Mouse (Mus musculus) right cerebral cortex, adult 18-20 months (tissue): ENCODE data around the gene Tmem102.

ENCODE experiments used
- DNase-seq: peaks from one replicate; pipeline ENCODE4 v3.0.0; 2022; ENCODE audit warnings: mixed read lengths

Gene Tmem102

DNA sequence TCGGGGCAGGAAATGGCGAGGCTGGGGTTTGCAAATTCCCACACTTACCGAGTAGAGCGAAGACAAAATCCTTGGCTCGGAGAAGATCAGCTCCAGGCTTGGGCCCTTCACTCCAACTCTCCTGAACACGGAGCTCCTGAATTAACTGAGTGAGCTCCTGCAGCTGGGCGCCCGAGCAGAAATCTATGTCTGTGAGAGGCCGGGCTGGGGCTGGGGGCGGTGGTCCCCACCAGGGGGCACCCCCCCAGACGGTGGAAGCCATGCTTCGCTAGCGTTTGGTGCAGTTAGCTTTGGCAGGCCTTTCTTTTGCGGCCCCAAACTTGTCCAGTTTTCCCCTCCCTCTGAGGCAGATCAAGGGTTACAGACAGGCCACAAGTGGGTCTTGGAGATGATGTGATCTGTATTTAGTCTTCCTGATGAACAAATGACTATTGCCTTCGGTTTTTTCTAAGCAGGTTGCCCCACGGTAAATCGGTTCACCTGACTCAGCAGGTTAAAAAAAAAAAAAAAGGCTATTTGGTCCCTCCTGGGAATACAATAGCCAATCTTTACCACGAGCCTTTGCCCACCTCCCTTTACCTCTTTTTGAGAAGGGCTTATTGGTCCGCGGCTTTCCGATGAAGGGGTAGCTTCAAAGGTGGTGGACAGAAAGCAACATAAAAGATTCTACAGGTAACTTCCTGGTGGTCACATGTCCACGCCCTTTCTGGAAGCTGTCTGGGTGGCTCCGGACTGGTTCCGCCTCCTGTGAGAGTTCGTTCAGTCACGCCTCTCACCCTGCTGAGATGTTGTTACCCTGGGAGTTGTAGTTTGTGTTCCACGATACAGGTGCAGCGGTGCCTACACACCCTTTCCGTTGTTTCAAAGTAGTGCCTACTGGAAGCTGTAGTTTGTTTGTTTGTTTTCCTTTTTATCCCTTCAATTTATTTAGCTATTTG, at the start of gene Tmem102:
TSS of gene Tmem102 (minus strand) at position 653 of the 938 bp plus-strand sequence.
- no peak for DNase-seq

DNA sequence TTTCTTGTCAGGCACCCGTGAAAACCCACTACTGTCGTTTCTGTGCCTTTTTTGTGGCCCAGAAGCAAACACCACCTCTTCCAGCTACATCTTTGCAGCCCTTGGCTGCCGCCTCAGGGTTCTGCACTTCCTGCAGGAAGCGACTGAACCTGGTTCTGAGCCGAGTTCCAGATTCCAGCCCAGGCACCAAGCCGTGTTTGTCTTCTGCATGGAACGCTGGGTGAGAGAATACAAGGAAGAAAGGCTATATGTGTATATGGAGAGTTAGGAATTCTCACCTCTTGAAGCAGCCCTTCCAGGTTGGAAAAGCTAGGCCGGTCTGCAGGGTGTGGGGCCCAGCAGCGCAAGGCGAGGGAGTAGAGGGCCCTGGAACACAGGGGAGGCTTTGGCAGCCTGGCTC, 49.3 kb upstream of the Tmem102 start:
- DNase-seq, result no peak

DNA sequence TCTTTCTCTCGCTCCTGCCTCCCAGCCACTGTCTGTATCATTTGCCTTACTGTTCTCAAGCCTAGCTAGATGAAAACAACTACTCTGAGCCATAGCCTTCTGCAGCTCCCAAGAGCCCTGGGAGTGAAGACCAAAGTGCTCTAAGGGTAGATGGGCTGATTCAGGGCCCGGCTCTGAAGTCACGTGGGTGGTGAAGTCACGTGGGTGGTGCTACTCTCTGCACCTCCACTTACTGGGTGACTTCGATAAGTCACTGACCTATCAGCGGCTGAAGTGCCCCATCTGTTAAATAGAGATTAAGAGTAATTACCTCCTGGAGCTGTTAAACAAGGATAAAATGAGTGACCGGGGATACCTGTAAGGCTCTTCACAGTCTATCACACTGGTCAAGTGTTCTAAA, 48.6 kb upstream of the Tmem102 start:
- no peak for DNase-seq

DNA sequence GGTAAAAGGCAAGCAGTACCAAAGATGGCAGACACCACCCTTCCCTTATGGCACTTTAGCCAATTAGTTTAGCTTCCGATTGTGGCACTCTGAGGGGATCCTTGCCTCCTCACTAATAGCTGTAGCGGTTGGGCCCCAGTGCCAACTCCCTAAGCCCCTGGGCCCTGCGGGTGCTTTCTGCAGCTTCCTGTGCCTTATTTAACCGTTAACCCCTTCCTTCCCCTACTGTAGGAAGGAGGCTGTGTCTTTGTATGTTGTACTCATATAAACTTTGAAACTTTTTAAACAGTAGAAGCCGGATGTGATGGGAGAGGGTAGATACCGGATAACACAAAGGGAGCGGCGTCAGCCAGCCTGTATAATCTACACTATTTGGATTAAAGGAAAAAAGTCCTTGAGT, 45.3 kb upstream of the Tmem102 start:
- no peak for DNase-seq

DNA sequence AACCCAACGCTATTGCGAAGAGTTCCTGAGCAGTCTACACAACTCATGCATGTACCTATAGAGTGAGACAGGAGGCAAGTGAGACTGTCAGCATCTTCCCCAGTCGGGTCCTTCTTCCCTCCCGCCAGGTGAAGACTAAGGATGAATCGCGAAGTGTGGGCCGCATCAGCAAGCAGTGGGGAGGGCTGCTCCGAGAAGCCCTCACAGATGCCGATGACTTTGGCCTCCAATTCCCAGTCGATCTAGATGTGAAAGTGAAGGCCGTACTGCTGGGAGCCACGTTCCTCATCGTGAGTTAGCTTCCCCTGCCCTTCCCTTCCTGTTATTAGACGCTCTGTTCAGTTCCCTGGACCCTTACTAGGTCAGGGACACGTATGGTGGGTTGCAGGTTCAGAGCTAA, 44.5 kb upstream of the Tmem102 start:
- DNase-seq, result no peak

DNA sequence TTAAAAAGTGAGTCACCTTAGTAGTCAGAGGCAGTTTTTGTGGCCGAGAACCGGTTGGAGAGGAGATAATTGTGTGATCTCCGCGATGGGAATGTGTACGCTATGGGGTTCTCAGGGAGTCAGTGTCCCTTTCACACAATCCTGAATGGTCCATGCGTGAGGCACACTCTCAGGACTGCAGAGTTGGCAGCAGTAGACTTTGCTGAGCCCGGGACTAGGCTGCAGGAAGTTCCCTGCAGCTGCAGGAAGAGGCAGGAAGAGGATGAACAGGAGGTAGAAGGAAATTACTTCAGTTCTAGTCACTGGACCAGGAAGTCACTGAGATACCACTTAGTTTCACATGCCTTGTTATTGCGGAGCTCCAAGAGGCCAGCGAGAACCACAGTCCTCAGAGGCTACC, 43.7 kb upstream of the Tmem102 start:
- DNase-seq, result no peak

DNA sequence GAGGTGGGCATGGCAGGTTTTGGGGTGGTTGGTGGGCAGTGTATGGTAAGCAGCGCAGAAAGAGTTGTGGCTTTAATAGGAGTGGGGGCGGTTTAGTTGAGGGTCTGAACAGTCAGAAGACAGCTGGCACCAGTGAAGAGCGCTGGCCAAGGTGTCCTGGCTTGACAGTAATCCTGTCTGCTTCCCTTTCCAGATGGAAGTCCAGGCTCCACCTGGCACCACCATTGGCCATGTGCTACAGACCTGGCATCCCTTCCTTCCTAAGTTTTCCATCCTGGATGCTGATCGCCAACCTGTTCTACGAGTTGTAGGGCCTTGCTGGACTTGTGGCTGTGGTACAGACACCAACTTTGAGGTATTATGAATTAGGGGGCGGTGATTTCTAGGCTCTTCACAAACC, 42.6 kb upstream of the Tmem102 start:
- DNase-seq, result no peak

DNA sequence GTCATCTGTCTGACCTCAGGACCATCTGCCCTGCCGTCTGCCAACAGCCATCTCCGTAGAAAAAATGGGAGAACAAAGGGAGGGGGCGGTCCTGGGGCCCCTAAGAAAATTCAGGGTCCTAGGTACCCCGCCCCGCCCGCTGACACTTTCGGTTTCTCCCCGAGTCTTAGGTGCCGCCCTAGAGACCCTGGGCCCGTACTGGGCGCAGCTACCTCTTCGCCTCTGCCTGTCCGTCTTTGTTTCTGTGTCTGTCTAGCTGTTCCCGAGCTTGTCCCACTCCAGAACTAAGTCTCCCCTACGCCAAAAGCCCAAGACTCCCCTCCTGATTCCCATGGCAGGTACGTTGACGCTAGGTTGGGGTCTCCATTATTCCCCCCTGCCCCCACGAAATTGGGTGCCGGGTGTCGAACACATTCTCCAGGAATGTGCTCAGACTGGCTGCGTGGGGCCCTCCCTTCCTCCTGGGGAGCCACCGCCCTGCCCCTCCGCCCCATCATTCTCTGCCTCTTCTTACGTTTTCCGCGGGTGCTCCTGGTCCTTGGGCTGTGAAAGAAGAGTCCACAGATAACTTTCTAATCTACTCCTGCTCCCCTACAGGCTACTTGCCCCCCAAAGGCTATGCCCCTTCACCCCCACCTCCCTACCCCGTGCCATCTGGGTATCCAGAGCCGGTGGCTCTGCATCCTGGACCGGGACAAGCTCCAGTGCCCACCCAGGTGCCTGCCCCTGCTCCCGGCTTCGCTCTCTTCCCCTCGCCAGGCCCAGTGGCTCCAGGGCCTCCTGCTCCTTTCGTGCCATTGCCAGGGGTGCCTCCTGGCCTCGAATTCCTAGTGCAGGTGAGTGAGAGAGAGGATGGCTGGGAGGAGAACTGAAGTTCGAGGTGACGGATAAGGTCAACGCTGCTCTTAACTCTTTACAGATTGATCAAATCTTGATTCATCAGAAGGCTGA, 41.6 kb upstream of the Tmem102 start:
- no peak for DNase-seq

DNA sequence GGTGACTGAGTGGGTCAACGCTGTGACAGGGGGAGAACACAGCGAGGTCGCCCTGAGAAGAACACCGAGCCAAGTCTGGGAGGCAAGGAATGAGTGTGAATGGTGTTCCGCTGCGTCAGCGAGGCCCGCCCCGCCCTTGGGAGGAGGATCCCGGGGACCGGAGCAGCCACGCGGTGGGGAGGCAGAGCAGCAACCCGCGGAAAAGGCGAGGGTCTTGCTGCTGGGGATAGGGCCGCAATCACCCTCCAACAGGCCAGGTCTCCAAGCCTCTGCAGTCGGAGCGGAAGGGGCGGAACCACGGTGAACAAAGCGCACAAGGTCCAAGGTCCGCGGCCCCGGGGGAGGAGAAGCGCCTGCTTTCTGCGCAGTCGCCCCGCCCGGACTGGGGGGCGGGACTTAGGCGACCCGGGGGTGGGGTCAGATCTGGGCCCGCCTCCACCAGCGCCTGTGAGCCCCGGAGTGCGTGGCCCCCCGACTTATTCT, 40.8 kb upstream of the Tmem102 start, which contains the start of gene Plscr3:
TSS of gene Plscr3 (plus strand) at position 179 of the 483 bp plus-strand sequence.
- peak; percentile 89 for DNase-seq

DNA sequence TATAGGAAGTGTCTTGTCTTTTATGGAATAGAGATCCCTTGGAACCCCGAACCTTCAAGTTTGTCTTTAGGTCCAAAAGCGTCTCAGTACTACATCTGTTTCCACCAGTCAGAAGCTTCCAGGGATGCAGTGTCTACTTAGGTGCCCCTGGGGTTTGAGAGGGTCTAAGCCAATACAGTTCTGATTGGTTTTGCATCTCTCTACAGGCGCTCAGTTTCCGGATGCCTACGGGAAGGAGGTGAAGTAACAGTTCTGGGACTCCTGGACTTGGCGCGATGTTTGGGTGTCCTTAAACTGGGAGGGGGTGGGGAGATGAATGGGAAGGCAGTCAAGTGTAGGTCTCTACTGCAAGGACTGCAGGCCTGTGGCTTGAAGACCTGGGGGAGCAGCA, 33.3 kb upstream of the Tmem102 start:
- DNase-seq, result no peak

DNA sequence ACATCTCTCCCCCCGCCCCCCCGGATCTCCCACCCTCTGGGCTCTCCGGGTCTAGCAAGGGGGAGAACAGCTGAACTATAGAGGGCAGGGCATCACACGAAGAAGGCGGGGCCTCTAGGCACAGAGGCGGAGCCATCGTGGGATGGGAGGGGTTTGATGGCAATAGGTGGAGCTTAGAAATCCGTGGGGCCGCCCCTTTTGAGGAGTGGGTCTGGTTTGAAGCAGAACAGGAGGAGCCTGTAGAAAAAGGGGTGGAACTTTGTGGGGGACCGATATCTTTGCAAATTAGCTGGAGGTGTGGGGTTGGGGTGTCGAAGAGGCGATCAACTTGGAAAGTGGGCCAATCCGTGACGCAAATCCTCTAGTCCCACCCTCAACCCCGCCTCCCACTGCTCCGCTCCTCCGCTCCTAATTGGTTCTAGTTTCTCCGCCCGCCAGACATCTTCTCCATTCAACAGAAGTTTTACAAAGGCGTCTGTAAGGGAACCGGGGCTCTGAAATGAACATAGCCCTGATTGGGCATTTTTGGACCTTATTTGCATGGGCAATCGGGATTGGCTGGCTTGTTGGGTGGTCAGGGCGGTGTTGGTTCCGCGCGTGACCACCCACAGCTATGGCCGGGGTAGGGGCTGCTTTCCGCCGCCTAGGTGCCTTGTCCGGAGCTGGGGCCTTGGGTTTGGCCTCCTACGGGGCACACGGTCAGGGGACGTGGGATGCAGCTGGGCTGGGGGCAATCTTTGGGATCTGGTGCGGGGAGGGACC, 32.7 kb upstream of the Tmem102 start, which contains the start of gene Tmem256:
TSS of gene Tmem256 (plus strand) at position 563 of the 762 bp plus-strand sequence.
- peak; percentile 98 for DNase-seq

DNA sequence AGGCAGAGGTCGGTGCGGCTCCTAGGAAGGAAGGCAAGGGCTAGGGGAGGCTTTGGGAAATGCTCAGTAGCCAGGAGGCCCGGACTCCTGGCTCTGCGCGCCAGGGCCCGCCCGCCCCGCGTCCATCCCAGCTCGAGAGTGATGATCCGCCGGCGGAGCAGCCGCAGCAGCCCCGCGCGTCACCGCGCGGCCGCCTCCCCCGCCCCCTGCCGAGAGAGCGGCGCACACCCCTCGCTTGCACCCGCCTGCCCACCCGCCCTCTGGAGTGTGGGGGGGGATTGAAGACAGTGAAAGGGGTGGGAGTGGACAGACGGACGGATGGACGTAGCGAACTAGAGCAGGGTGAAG, 32.2 kb upstream of the Tmem102 start, which contains the start of gene Nlgn2:
TSS of gene Nlgn2 (minus strand) at position 181 of the 348 bp plus-strand sequence.
- no peak for DNase-seq

DNA sequence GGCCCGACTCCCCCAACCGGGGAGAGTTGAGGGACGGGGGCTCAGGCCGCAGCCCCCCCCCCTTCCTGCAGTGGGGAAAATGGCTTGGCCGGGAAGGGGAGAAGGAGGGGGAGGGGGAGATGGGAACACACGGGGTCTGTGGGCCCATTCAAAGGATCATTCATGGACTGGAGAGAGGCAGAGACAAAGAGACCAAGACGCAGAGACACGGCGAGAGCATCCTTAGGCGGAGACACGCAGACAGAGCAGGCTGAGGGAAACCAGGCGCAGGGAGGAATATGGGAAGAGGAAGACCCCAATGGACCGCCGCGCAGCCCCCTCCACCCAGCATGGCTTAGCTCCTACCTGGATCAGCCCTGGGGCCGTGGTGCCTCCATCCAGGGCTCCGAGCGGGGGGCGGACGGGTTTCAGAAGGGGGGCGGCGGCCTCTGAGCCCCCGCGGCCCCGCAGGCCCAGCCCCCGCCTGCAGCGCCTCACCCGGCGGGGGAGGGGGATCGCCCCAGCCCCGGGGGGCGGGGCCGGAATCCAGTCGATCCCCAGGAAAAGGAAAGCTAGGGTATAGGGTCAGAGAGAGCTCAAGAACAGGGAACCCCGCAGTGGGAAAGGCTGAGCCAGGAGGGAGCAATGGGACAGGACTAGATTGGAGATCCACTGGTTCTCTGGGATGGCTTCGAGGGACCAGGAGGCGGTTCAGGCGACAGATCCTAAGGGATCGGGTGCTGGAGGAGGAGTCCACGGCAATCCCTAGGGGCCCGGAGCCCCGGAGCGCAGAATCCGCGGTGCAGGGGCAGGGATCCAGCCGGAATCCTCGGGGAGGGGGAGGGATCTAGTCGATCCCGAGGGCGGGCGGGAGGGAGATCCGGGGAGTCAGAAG, 31.5 kb upstream of the Tmem102 start:
- DNase-seq, result peak; percentile 47

DNA sequence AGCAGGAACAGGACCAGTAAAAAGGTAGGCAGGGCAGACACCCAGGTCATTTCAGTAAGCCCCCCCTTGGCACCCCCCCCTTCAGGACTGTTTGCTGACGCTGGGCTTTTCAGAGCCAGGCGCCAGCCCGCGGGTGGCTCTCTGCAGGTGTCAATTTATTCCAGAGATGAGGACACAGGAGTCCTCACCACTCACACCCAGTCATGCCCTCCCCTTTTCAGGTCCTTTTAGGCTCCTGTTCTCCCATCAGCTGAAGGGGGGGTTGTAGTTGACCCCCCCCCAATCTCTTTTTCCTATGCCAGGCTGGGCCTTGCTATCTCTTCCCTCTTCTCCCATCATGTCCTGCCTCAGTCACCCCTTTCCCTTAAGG, 30.5 kb upstream of the Tmem102 start:
- no peak for DNase-seq

DNA sequence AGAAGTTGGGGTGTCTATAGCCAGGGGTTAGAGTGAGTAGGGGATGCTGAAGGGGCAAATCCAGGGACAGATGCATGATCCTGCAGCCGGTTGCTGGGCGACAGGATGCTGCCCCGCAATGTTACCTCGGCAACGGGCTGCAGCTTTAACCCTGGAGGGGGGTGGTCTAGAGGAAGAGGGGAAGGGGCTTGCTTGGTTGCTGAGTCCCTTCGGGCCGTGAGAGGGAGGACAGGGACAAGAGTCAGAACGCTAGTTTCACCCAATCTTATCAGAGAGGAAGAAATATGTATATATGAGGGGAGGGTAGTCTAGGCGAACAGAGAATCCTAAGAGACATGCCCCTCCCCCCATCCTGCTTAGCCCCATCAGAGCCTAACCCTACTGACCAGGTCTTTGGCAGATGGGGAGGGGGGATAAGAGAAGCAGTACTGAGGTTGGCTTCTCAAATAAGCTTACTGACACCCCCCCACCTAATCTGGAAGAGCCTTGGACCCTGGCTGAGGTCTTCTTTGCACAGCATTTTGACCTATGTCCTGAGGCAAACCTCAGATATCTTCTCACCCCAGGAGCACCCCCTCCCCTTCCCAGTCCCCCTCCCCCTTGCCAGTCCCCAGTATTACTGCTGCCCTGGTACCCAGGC, 30.0 kb upstream of the Tmem102 start:
- DNase-seq, result no peak

DNA sequence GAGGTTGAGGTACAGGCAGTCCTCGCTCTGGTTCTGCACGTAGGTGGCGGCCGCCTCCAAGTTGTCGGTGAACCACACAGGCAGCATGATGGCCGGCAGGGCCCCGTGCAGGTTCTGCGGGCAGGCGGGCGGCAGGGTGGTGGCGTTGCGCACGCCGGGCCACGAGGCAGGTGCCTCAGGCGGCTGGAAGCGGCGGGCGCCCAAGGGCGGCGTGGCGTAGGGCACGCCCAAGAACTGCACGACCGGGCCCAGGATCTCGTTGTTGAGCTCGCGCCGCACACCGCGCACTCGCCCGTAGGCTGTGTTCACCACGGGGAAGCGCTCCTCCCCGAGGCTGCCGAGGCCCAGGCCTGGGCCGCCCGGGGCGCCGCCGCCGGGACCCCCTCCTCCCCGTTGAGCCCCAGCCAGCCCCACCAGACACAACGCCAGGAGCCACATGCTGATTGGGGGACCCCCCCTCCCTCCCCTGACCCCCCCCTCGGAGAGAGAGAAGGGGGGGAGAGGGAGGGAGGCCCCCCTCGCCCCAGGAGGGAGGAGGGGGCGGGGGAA, 28.7 kb upstream of the Tmem102 start:
- DNase-seq, result peak; percentile 23

DNA sequence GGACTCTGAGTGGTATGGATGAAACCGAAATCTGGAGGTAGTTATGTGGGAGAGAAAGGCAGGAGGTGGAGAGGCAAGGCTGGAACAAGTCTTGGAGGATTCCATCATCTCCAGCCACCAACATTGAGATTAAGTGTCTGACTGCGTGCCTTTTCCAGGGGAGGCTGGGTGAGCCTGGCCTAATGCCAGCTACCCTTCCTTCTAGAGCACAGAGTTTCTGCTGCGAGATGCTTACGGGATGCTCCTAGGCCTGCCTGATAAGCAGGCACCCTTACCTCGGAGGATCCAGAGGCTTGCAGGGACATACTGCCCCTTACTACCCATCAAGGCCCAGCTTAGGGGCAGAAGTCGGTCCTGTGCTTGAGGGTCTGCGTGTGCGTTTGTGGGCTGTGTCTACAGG, 28.1 kb upstream of the Tmem102 start:
- no peak for DNase-seq

DNA sequence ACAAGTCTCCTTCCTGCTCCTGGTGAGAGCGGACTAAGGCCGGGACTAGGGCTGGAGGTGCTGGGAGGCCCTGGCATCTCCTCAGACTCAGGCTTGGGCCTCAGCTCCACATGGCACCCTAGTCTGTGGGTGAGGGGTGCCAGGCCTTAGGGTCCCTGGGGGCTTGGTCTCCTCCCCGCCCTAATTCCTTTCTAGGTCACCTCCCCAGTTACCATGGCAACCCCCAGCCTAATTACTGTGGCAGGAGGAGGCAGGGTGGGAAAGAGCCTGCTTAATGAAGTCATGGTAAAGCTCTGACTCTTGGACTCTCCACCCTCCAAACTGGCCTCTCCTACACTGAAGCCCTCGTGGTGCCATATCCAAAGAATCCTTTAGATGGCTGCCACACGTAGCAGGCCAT, 23.4 kb upstream of the Tmem102 start:
- no peak for DNase-seq

DNA sequence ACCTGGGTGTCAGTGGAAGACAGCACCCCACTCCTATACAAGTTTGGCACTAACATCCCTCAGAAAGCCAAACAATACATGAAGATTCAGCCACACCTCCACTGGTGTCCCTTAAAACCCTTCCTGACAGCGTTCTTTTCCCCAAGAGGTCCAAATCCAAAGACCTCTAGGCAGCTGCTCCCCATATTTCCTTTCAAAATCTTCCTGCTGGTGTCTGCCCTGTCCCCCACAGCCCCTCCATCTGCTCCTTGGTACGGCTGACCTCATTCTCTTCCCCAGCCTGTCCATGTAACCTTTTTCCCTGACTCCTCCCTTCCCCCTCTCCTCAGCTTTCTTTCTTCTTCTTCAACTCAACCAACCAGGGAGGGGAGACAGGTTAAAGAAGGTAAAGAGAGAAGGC, 18.0 kb upstream of the Tmem102 start:
- no peak for DNase-seq

DNA sequence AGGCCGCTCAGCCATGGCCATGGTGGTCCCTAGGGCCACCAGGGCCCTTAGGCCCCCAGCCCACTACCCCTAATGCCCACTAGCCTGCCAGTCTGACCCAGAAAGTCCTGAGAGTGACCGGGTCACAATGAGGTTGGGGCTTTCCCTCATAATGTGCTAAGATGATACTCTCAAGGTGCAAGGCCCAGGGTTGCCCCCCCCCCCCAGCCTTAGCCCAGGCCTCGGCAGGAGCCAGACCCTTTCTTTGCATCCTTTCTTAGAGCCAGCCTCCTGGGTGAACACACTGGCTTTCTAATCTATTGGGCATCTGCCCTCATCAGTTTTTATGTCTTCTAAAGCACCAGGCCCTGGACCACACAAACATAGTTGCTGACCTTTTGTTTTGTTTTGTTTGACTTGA, 16.7 kb upstream of the Tmem102 start, which contains the start of gene Spem1:
TSS of gene Spem1 (minus strand) at position 101 of the 400 bp plus-strand sequence.
- no peak for DNase-seq

DNA sequence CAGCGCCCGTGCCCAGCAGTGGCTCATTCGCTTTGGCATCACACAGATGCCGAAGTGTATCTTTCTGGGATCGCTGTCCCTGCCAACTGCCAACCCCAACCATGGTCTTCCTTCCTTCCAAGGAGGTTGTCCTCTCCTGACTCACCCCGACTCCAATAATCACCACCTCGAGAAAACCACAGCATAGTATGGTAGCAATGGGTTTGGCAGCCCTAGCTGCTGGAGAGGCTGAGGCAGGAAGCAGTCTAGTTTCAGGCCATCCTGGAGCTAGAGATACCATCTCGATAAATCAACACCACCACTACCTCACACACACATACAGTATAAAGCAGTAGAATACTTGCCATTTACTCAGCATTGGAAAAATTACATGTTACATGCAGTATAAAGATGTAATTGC, 13.4 kb upstream of the Tmem102 start:
- no peak for DNase-seq
